Mouse (Mus musculus): Measurements from ENCODE around the gene Acin1. TPM values are rescaled to one million over a fixed set of nuclear protein-coding genes. Genes with fewer than 3 reads are reported as not detected.
A peak's percentile ranks its signal among the peaks of the same experiment; 100 is the strongest.

The Acin1 gene
- total RNA-seq (2021): 100 to 1,000 TPM; 126 to 237 TPM

DNA sequence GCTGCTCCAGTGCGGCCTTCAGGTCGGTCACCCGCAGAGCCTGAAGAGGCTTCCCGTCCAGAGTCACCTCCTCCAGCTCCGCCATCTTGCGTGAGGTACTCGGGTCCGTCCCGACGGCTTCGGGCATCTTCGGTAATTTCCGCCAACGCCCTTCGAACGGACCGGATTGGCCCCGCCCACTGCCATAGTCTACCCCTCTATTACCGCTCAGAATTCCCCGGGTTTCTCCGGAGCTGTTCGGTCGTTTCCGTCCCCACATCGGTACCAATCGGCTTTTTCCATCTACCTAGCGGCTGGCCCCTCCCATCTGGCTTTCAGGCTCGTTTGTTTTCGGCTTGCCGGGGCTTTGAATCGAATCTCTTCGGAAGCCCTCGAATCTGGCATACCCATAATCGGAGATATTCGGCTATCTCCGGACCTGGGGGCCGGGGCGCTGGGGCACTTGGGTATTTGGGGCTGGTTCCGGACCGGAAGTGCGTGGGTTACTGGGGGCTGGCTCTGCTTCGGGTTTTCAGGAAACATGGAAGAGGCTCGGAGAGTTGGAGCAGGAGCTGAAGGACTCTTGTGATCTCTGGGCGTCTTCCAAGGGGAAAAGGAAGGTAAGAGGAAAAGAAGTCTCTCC lies at the start of gene Acin1:
Gene Acin1, minus strand, starts transcription at position 410 of the 622 bp plus-strand sequence.
- peak; percentile 100 for DNase-seq (ENCODE audit: low spot score in 2 of 2)

DNA sequence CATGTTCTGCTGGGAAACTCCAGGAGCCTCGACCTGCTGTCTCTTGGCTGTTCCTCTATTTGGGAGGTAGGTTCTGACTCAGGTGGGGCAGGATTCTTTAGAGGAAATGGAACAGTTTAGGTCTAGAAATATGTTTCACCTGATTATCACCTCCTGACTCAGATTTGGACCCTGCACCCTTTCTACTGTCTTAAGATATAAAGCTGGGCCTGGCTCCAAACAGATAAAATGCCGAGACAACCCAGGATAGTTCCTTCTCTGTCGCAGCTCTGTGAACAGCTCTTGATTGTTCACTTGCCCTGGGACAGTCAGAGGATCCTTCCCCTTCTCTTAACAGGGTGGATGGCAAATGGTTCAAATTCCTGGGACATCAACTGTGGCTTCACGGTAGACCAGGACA lies 48.5 kb upstream of the Acin1 start:
- intact Hi-C loops (cut with DNase I): no loop called here
- DNase-seq (ENCODE audit: low spot score in 2 of 2): no peak

More for the DNA sequence above, at the start of gene Acin1:
- intact Hi-C loops (cut with DNase I): loop anchor here (5.0 kb wide), 1 partner anchor 34 kb away; no protein-coding TSS in a partner anchor

DNA sequence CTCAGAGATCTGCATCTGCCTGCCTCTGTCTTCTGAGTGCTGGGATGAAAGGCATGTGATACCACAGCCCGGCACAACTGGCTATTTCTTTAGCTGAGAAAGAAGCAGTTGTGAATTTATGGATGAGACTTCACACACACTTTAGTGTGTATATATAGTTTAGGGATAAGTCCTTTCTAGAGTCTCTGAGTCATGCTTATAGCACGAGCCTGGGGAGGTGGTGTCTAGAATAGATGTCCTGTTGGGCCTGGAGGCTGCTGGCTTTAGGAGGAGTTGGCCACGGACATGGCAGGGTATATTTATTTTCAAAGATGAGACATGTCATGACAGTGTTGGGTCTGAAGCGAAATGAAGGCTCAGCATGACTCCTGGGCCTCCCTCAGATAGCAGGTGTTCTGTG lies 47.3 kb upstream of the Acin1 start:
- no peak for DNase-seq (ENCODE audit: low spot score in 2 of 2)

DNA sequence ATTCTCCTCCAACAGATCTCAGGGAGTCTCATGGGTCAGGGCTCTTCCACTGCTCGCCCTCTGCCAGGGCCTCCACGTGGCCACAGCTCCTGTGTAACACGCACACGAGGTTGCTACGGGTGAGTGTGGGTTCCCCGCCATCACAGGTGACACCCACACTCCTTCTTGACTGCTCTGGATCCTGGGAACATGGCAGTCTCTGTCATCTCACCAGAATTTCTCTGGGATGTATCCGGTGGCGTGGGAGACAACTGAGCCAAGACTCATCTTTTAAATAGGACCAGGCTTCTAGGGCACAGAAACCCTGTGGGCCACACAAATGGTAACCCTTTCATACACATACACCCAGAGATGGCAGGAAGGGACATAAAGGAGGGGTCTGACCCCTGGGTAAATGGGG lies 45.5 kb upstream of the Acin1 start:
- intact Hi-C loops (cut with DNase I): no loop called here
- DNase-seq (ENCODE audit: low spot score in 2 of 2): no peak

More for the DNA sequence above, 47.3 kb upstream of the Acin1 start:
- intact Hi-C loops (cut with DNase I): no loop called here

DNA sequence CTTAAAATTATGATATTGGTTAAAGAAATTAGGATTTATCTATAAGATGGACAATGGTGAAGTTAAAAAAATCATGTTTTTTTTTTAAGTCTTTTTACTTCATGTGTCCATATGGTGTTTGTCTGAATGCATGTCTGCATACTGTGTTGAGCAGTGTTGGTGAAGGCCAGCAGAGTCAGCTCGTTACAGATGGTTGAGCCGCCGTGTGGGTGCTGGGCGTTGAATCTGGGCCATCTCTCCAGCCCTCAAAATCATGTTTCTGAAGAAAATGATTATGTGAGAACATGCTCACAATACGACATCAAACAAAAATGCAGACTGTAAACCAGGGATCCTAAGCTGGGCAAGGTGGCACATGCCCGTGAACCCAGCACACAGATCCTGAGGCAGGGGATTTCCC lies 43.6 kb upstream of the Acin1 start:
- DNase-seq (ENCODE audit: low spot score in 2 of 2): peak; percentile 45 to 52
- intact Hi-C loops (cut with DNase I): no loop called here

DNA sequence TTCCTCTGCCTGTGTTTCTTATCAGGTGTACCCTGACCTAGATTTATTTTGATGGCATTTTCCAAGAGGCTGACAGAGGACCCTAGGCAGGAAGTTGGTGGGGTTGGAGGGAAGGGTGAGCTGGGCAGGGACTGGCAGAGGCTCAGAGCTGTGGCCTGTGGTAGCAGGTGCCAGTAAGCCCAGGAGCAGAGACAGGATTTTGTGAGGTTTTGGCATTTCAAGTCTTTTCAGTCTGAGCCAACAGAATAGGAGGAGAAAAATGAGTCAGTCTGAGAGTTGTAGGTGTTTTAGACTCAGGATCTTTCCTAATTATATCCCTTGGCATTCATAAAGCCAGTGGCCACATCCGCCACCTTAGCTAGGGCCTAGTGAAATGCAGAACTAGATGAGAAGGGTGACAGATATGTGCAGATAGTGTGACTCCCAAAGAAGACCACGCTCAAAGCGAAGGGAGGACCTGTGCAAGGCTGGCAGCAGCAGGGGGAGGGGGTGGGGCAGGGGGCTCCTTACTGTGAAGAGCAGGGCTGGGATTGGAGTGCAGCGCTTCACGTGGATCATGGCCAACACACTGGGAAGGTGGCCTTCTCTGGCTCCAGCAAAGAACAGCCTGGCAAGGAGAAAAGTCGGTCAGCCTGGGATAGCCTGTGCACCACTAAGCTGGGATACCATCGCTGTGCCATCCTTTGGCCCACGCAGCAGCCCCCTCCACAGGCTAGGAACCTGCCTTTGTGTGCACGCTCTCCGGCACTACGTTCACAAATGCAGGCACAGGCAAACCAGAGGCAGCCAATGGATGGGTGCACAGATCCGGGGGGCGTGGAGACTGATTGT lies 42.3 kb upstream of the Acin1 start:
- DNase-seq (ENCODE audit: low spot score in 2 of 2): peak; percentile 41 to 61

DNA sequence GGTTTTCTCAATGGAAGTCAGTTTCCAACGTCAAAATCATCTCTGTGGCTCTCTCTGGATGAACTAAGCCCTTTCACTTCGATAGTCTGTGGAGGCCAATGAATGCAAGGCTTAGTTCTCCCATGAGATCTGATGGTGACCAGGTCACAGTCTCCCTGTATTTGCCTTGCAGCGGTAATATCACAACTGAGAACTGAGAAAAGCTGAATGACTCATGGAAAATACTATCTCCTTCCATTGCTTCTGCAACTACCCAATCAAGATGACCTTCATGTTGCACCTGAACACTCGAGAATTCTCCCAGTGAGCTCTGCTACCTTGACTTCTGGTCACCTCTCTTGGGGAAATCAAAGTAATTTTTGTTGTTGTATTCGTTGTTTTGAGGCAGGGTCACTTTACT lies 40.8 kb upstream of the Acin1 start:
- intact Hi-C loops (cut with DNase I): no loop called here
- DNase-seq (ENCODE audit: low spot score in 2 of 2): no peak

More for the DNA sequence above, 42.3 kb upstream of the Acin1 start:
- intact Hi-C loops (cut with DNase I): no loop called here

DNA sequence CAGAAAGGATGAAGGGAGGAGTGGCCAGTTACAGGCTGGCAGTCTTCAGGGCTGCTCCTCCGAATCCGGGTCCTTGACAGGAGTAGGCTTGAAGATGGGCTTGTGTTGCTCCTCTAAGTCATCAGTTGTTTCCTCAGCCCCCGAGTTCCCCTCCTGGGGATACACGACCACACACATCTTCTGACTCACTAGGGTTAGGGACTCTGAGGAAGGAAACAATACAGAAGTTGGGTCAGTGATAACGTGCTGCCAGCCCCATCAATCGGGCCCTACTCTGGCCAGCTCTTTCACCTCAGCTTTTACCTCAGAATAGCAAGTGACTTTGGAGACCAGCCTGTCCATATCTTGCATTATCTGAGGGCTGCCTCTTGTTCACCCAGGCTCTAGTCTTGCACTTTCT lies 37.3 kb upstream of the Acin1 start:
- DNase-seq (ENCODE audit: low spot score in 2 of 2): no peak

DNA sequence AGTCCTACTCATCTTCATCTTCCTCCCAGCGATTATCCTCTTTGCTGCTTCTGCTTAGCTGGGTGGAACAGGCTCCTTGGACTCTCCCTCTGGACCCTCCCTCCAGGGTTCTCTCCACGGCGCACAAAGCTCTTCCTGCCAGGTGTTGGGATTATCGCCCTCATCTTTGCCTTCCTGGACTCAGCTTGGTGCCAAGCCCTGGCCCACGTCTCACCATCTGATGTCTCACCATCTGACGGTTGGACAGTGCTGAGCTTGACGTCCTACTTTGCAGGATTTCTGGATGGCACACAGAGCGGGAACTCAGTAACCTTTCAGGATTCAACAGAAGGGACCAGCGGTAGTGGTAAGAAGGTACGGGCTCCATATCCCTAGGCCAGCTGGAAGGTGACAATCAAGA lies 35.0 kb upstream of the Acin1 start:
- intact Hi-C loops (cut with DNase I): no loop called here
- no peak for DNase-seq (ENCODE audit: low spot score in 2 of 2)

More for the DNA sequence above, 37.3 kb upstream of the Acin1 start:
- intact Hi-C loops (cut with DNase I): no loop called here

DNA sequence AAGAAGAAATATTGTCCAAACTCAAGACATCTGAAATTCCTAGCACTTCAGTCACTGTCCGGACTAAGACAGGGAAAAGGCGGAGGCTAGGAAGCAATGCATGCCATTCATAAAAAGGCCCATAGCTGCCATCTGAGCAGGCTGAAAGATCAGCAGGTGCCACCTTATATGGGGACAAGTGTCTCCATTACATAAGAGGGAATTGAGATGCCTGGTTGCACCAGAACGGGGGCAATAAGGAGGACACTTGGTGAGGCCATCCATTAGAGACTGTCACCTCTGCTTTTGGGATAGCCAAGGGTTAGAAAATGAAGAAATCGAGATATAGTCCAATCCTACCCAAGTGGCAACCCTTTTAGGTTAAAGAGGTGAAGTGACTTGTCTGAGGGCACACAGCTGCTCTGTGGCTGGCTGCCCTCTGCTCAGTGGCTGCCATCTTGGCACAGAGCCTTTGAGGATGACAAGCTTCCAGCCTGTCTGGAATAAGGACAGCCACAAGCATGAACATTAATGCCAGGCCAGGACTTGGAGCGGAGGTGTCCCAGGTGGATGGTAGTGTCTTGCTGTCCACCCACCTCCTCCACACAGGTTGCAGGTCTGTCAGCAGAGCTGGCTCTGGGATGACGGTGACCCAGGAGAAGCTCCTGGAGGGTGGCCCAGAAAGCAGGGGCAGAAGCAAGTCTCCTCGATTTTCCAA lies 34.1 kb upstream of the Acin1 start:
- no peak for DNase-seq (ENCODE audit: low spot score in 2 of 2)
- intact Hi-C loops (cut with DNase I): no loop called here

DNA sequence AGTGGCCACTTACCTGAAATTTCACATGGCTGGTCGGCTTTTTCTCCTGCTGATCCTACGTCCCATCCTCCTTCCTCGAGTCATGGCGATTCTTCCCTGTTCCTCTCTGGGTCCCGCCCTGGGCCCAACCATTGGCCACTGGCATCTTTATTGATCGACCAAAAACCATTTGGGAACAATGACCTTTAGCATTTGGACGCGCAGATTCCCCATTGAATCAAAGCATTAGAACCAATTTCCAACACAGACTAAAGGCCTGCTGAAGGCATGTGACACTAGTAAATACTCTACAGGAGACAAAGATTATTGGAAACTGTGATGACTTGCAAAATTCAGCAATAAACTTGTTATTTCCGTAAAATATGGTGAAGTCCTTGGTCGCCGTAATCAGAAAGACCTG lies 33.3 kb upstream of the Acin1 start:
- intact Hi-C loops (cut with DNase I): no loop called here
- no peak for DNase-seq (ENCODE audit: low spot score in 2 of 2)

DNA sequence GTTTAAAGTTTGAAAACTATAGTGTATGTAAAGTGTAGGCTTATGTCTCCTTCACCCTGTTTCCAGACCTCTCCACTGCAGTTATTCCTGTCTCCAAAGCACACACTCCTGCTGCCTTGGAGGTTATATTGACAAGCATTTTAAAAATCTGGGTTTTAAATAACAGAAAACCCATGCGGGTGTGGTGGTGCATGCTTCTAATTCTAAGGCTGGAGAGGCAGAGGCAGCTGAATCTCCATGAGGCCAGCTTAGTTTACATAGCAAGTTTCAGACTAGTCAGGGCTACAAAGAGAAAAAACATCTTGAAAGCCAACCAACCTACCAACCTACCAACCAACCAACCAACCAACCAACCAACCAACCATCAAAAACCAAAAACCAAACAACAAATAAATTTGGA lies 28.7 kb upstream of the Acin1 start:
- intact Hi-C loops (cut with DNase I): loop anchor here (2.0 to 10.0 kb wide), 2 partner anchors 65 to 299 kb away; partner anchors contain the start of genes Ngdn and Slc7a8
- DNase-seq (ENCODE audit: low spot score in 2 of 2): no peak

DNA sequence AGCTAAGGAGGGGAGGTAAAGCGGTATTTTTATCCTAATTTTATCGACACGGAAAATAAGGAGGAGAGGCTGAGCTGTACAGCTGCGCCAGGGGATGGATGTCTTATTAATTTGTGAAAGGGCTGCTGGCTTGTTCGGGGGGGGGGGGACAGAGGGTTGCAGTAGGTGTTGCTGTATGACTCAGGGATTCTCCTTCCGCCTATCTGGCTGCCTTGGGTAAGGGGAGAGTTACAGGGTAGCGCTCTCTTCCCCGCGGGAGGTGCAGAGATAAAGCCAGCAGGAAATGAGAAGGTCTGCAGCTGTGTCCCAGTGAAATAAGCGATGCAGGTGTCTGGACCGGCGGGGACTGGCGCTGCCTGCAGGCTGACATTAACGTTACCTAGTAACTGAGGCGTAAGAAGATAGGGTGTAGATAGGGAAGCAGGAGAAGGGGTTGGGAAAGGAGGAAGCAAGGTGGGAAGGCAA lies 27.9 kb upstream of the Acin1 start:
- DNase-seq (ENCODE audit: low spot score in 2 of 2): peak; percentile 36
- intact Hi-C loops (cut with DNase I): loop anchor here (1.0 to 10.0 kb wide), 4 partner anchors 66 to 300 kb away; partner anchors contain the start of genes Ngdn and Slc7a8

DNA sequence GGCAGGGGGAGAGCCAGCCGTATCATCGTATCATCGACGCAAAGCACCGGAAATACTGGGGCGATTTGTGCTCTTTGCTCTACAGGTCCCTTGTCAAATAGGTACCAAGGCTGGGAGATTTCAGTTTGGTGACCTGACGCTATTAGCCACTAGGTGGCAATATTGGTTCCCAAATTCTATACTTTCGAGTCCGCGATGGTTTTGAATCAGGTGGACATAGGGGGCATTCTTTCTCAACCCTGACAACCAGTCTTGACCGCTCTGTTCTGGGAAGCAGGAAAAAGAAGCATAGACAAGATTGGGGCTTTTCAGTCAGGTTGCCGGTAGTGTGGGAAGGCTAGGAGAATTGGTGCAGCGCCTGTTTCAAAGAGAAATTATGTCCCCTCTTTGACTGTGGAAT lies 27.4 kb upstream of the Acin1 start:
- DNase-seq (ENCODE audit: low spot score in 2 of 2): peak; percentile 68 to 77
- intact Hi-C loops (cut with DNase I): loop anchor here (1.0 to 10.0 kb wide), 4 partner anchors 67 to 301 kb away; partner anchors contain the start of genes Ngdn and Slc7a8

DNA sequence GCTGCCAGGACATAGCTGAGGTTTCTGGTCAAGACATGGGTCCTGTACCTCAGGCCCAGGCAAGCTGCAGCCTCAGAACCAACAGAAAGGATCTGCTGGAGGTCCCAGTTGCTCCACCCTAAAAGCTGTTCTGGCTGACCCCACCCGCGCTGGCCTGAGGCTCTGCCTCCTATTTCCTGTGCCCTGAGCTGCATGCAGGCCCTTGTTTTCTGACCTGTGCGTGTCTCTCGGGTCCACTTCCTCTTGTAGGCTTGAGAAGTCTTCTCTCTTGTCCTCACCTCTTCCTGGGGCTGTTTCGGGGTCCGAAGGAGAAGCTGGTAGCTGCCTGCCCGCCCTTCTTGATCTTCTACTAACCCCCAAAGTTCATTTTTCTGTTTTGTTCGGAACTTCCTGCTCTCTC lies 26.1 kb upstream of the Acin1 start:
- intact Hi-C loops (cut with DNase I): loop anchor here (10.0 kb wide), 1 partner anchor 302 kb away; the partner anchor contains the start of gene Ngdn
- no peak for DNase-seq (ENCODE audit: low spot score in 2 of 2)

DNA sequence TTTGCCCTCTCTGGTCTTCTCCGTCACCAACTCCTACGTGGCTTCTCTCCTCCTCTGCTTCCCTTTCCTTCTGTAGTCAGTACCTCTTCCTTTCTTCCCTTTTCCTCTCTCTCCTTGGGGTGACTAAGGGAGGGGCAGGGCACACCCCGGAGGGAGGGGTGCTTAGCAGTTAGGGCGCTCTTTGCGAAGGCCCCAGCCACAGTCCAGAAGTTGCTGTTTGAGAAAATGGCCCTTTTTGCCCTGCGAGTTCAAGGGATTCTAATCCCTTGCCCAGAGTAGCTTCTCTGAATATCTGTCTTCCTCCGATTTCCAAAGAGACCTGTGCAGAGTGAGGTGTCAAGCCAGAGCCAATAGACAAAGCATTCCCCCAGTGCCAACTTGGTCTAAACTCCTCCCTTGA lies 25.3 kb upstream of the Acin1 start, which contains the start of gene Cebpe:
Gene Cebpe, minus strand, starts transcription at position 101 of the 400 bp plus-strand sequence.
- intact Hi-C loops (cut with DNase I): loop anchor here (10.0 kb wide), 1 partner anchor 303 kb away; the partner anchor contains the start of gene Ngdn
- no peak for DNase-seq (ENCODE audit: low spot score in 2 of 2)

DNA sequence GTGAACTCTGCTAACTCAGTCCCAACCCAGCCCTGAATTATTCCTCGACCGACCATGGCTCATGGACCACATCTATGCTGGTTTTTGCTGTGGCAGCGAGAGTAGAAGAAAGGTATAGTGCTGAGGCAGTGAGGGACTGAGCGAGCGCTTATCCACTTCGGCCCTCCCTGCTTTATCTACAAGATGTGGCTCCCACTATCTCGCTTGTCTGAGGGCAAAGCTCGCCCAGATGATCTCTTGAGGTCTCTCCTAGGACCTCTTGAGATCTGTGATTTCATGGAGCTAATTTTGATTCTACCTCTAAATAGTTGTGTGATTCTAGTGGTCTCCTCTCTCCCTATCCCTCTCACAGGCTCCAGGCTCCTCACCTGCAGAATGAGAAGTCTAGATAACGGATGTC lies 22.3 kb upstream of the Acin1 start:
- no peak for DNase-seq (ENCODE audit: low spot score in 2 of 2)
- intact Hi-C loops (cut with DNase I): no loop called here

DNA sequence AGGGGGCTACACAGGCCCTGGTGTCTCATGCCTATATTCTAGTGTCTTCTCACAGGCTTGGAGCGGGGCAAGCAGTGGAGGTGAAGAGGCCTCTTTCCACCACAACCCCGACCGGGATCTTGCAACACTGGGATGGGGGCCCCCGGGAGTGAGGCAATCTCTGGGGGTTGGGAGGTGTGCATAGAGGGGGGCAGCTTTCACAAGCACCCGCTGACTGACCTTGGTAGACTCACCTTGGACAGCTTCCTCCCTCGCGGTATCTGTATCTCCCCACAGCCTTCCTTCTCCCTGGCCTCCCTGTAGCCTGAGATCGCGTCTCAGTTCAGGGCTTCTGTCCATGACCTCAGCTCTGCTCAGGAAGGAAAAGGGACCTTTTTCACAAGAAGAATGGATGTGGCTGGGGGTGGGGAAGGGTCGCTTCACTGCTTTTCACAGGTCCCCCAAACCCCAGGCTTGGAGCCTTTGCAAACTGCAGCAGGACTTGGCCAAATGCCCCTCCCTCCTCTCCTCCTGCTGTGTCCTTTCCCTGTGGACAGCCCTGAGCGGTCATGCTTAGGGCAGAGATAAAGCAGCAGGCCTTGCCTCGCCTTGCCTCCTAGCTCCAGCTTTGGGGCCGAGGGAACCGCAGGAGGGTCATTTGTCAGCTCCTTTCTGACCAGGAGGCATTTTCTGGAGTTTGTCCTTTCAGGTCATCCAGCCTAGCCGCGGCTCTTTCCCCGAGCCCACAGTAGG lies 20.0 kb upstream of the Acin1 start:
- no peak for DNase-seq (ENCODE audit: low spot score in 2 of 2)
- intact Hi-C loops (cut with DNase I): no loop called here

DNA sequence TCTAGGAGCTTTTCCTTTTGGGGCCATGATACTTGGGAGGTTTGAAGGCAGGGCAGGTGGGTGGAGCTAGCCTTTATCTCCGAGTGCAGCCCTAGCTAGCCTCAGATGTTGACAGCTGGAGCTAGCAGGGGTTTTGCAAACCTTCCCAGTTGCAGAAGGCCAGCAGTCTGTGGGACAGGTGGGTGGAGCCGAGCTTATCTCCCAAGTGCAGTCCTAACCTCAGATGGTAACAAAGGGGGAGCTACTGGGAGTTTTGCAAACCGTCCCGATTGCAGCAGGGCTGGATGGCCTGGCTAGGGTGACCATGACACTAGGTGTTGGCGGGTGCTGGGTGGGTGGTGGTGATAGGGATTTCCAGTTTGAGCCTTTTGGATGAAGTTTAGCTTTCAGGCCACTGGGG lies 19.1 kb upstream of the Acin1 start:
- intact Hi-C loops (cut with DNase I): no loop called here
- no peak for DNase-seq (ENCODE audit: low spot score in 2 of 2)
